Mouse (Mus musculus) ES-E14 (cell line): Measurements from ENCODE around the gene Hs3st3b1.

Experiments
- HCFC1 ChIP-seq: IDR thresholded peaks from 2 replicates; pipeline ENCODE4 v1.6.1; 2012; ENCODE audit warnings: low read length, inconsistent platforms, borderline replicate concordance; ENCODE audit not compliant: insufficient read depth
- MAFK ChIP-seq: IDR thresholded peaks from 2 replicates; pipeline ENCODE4 v1.6.1; 2014; ENCODE audit warnings: mild to moderate bottlenecking, low read depth, low read length, inconsistent platforms; ENCODE audit not compliant: insufficient read depth
- ZC3H11A ChIP-seq: IDR thresholded peaks from 2 replicates; pipeline ENCODE4 v1.6.1; 2012; ENCODE audit warnings: low read depth, mild to moderate bottlenecking, inconsistent platforms, low read length, borderline replicate concordance
- ZNF384 ChIP-seq: IDR thresholded peaks from 2 replicates; pipeline ENCODE4 v1.6.1; 2012; ENCODE audit warnings: low read depth, low read length, inconsistent platforms

GRCm38 (mm10) chr11:63951831-63952631 is 29.9 kb upstream of the Hs3st3b1 start:
- no peak for TF ChIP-seq MAFK
- TF ChIP-seq HCFC1: no peak
- no peak for TF ChIP-seq ZNF384
- TF ChIP-seq ZC3H11A: no peak
